Mouse (Mus musculus) CD4-positive naive resting alpha-beta T cell, adult 57 days (primary cell): ENCODE measurements around the gene Eid2b. TPM values are rescaled to one million over a fixed set of nuclear protein-coding genes. Genes with fewer than 3 reads are reported as not detected.

Source experiments
- total RNA-seq: library from RNA; stranded (reverse); gene quantifications from one replicate; pipeline ENCODE4 v1.2.4, GENCODE M21; 2023

Gene Eid2b
- total RNA-seq: 5.5 TPM

GRCm38 (mm10) chr7:28277615-28278278, at the start of gene Eid2b:
Gene Eid2b, plus strand, starts transcription at chr7:28277739.

DNA sequence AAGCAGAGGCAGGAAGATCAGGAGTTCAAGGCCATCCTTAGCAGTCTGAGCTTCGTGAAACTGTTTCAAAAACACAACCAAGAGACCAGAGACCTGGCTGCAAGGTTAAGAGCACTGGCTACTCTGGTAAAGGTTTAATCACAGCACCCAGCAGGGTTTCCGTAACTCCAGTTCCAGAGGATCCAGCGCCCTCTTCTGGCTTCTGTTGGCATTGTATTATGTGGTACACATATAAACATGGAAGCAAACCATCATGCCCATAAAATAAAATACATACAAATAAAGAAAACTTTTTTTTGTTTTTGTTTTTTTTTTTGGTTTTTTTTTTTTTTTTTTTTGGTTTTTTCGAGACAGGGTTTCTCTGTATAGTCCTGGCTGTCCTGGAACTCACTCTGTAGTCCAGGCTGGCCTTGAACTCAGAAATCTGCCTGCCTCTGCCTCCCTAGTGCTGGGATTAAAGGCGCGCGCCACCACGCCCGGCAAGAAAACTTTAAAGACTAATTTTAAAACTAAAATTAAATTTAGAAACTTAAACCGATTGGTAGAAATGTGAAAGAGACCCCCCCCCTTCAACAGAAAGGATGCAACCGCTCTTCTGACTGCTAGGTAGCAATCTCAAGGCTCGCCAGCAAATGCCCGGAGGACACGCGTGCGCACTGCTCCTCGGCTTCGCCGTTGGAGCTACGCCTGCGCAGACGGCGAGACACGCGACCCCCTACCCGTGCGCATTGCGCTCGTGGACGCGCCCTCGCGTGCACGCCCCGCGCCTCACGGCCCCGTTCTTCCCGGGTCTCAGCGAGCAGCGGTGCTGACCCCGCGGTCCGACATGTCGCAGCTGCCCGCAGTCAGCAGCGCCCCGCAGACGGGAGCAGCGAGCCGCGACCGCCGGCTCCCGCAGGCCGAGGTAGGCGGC, 10.2 kb upstream of the Eid2b start, which contains the start of gene Eid2:
Gene Eid2 (plus strand): TSS at position 753 of the 913 bp plus-strand sequence.

DNA sequence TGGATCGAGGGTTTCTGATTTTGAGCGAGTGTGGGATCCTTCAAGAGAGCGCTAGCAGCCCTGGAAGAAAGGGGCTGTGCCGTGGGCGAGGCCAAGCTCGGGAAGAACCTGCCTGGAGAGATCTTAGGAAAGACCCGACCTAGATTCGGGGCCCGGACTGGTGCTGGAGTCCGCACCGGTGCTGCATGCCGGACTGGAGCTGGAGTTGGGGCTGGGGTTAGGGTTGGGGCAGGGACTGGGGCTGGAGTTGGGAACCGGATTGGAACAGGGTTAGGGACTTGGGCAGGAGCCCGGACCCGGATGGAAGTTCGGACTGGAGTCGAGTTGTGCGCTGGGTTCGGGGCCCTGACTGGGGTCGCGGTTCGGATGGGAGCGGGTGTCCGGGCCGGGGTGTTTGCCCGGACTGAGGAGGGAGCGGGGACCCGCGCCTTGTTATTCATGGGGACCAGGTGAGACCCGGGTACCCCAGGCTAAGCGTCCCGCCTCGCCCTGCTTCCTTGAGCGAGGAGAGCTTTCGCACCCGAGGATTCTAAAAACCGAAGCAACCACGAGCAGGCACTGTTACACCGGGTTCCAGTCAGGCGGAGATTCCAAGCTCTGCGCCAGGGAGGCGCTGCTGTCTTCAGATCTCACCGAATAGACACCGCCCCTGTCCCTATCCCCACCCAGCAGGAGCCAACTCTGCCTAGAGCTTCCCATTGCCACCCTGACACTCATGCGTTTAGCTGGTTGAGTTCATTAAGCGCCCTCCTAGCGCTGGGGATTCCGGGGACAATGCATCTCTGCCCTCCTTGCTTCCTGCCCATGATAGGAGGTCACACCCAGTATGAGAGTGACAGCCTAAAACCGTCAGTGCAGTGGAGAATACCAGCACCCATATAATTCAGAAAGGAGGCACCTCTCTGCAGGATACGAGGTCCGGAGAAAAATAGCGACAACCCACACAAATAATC, 13.4 kb downstream of the Eid2b start, which contains the start of gene Selenov:
Gene Selenov (minus strand): TSS at position 549 of the 953 bp plus-strand sequence.

GRCm38 (mm10) chr7:28301616-28302433, 24.3 kb downstream of the Eid2b start, which contains the start of gene Dll3:
Gene Dll3, minus strand, starts transcription at chr7:28302238.

DNA sequence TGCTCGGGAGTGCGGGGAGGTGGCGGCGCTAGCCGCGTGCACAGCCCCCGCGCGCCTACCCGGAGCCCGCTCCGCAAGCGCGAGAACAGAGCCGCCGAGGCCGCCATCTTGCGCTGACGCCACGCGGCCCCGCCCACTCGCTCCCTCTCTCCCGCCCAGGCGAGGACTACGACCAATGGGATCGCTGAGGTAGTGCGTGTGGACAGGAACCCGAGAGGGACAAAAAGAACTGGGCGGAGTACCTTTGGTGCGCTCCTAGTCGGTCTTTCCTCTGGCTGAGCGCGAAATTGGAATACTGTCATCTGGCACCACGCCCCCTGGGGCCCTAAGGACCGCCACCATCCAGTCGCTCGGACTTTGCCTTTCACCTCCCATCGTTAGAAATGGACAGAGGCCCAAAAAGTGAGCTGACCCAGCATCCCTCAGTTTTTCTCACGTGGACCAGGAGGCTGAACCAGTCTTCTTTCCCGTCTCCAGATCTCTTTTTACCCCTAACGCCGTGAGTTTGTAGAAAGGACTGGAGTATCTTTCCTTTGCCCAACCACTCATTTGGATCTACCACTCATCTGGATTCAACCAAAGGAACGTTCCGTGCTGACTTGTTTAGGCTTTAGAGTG, 34.5 kb downstream of the Eid2b start, which contains the start of gene Timm50:
Gene Timm50 (minus strand): TSS at position 147 of the 618 bp plus-strand sequence.

Other genes starting within 250 kb of the Eid2b start
- gene Psmc4, start 227.6 kb upstream of the Eid2b start, total RNA-seq: 97.6 TPM
- not detected for gene Fcgbp, start 206.5 kb upstream of the Eid2b start, total RNA-seq
- gene 9530053A07Rik, start 148.3 kb upstream of the Eid2b start, total RNA-seq: not detected
- gene Fbl, start 108.0 kb upstream of the Eid2b start, total RNA-seq: 183 TPM
- gene Dyrk1b, start 98.3 kb upstream of the Eid2b start, total RNA-seq: 16.9 TPM
- 9.9 TPM for gene Eid2, start 9.9 kb upstream of the Eid2b start, total RNA-seq
- not detected for gene Selenov, start 13.4 kb downstream of the Eid2b start, total RNA-seq
- gene Dll3, start 24.5 kb downstream of the Eid2b start, total RNA-seq: not detected
- gene Timm50, start 34.3 kb downstream of the Eid2b start, total RNA-seq: 32.5 TPM
- gene Supt5, start 61.0 kb downstream of the Eid2b start, total RNA-seq: 190 TPM
- 5,484 TPM for gene Rps16, start 72.9 kb downstream of the Eid2b start, total RNA-seq
- 207 TPM for gene Plekhg2, start 94.9 kb downstream of the Eid2b start, total RNA-seq
- gene Zfp36, start 102.5 kb downstream of the Eid2b start, total RNA-seq: 442 TPM
- 14.8 TPM for gene Med29, start 115.0 kb downstream of the Eid2b start, total RNA-seq
- 154 TPM for gene Paf1, start 115.2 kb downstream of the Eid2b start, total RNA-seq
- gene Gmfg, start 159.7 kb downstream of the Eid2b start, total RNA-seq: 312 TPM
- 6.7 TPM for gene Lrfn1, start 174.2 kb downstream of the Eid2b start, total RNA-seq
- not detected for gene Ifnl2, start 232.7 kb downstream of the Eid2b start, total RNA-seq
- gene Ifnl3, start 245.1 kb downstream of the Eid2b start, total RNA-seq: not detected